13 mouse cellular contexts compared by ENCODE assay signal in genomic region chr15:91461940-91462339, GRCm38 (mm10).
"Had no signal": no experiment of that assay in that cellular context is flagged by ENCODE, and none has a peak within 500 bp of the region (broad histone marks: within the 10 kb centered on the region; RNA-seq: fewer than 3 reads in every experiment).

No protein-coding gene starts in this region.

- H3K4me3 ChIP-seq: limb, embryonic 13.5 days; myocyte; neural tube, embryonic 12.5 days had no signal

- H3K9ac ChIP-seq: limb, embryonic 13.5 days; liver, embryonic 14.5 days; neural tube, embryonic 12.5 days had no signal

- H3K27ac ChIP-seq: limb, embryonic 13.5 days; liver, embryonic 14.5 days; neural tube, embryonic 12.5 days had no signal

- H3K4me1 ChIP-seq: neural tube, embryonic 12.5 days had no signal

- DNase-seq: kidney, adult 18-20 months; left cerebral cortex, postnatal 4 days; lung, adult 18-20 months; lung, postnatal 4 days; right cerebral cortex, adult 18-20 months; right cerebral cortex, postnatal 25 days; thymus, postnatal 4 days had no signal

- H3K36me3 ChIP-seq: limb, embryonic 13.5 days; neural tube, embryonic 12.5 days had no signal

- H3K9me3 ChIP-seq: limb, embryonic 13.5 days; neural tube, embryonic 12.5 days had no signal

- H3K27me3 ChIP-seq: limb, embryonic 13.5 days; neural tube, embryonic 12.5 days had no signal

- ATAC-seq: lung, postnatal 0 days had no signal

- H3K4me2 ChIP-seq: limb, embryonic 13.5 days; midbrain, embryonic 11.5 days; neural tube, embryonic 12.5 days had no signal
